Mouse (Mus musculus): ENCODE measurements around the gene Fam221b.

Gene Fam221b

GRCm38 (mm10) chr4:43668782-43669427 is at the start of gene Fam221b, which contains the start of gene Tmem8b:
Fam221b (minus strand) TSS chr4:43669145.
Tmem8b (plus strand) TSS chr4:43668971.
- DNase-seq: peak; percentile 95

- no peak for DNase-seq
These were observed 44.8 kb upstream of the Fam221b start for GRCm38 (mm10) chr4:43713652-43714219.

- DNase-seq: peak; percentile 85
These were observed 42.9 kb upstream of the Fam221b start for GRCm38 (mm10) chr4:43711821-43712220.

- no peak for DNase-seq
These were observed 40.9 kb upstream of the Fam221b start, which contains the start of gene Olfr71 for GRCm38 (mm10) chr4:43709869-43710268. Olfr71 (minus strand) TSS chr4:43710255.

- no peak for DNase-seq
These were observed 37.0 kb upstream of the Fam221b start for GRCm38 (mm10) chr4:43705991-43706390.

- peak; percentile 76 for DNase-seq
These were observed 34.9 kb upstream of the Fam221b start for GRCm38 (mm10) chr4:43703851-43704250.

GRCm38 (mm10) chr4:43703439-43703838 is 34.5 kb upstream of the Fam221b start:
- DNase-seq: no peak

GRCm38 (mm10) chr4:43700707-43701106 is 31.8 kb upstream of the Fam221b start, which contains the start of gene Olfr70:
Olfr70 (minus strand) TSS chr4:43700807.
- no peak for DNase-seq

GRCm38 (mm10) chr4:43696561-43696960 is 27.6 kb upstream of the Fam221b start:
- DNase-seq: no peak

GRCm38 (mm10) chr4:43695249-43695671 is 26.3 kb upstream of the Fam221b start:
- DNase-seq: peak; percentile 56

GRCm38 (mm10) chr4:43694439-43695248 is 25.7 kb upstream of the Fam221b start:
- no peak for DNase-seq

GRCm38 (mm10) chr4:43693806-43694241 is 24.9 kb upstream of the Fam221b start:
- no peak for DNase-seq

- DNase-seq: no peak
These were observed 22.1 kb upstream of the Fam221b start for GRCm38 (mm10) chr4:43691026-43691425.

- DNase-seq: no peak
These were observed 21.1 kb upstream of the Fam221b start for GRCm38 (mm10) chr4:43690021-43690420.

GRCm38 (mm10) chr4:43679416-43680043 is 10.6 kb upstream of the Fam221b start:
- peak; percentile 71 for DNase-seq

GRCm38 (mm10) chr4:43678541-43678940 is 9.6 kb upstream of the Fam221b start:
- no peak for DNase-seq

GRCm38 (mm10) chr4:43675608-43676007 is 6.7 kb upstream of the Fam221b start:
- no peak for DNase-seq

- no peak for DNase-seq
These were observed 6.0 kb upstream of the Fam221b start for GRCm38 (mm10) chr4:43674974-43675373.

GRCm38 (mm10) chr4:43673703-43674102 is 4.8 kb upstream of the Fam221b start:
- no peak for DNase-seq

- DNase-seq: peak; percentile 91
These were observed 3.1 kb upstream of the Fam221b start for GRCm38 (mm10) chr4:43672070-43672469.

GRCm38 (mm10) chr4:43669428-43669794 is 466 bp upstream of the Fam221b start:
- DNase-seq: no peak

GRCm38 (mm10) chr4:43666412-43666811 is 2.5 kb downstream of the Fam221b start:
- DNase-seq: peak; percentile 40

GRCm38 (mm10) chr4:43657146-43657545 is 11.8 kb downstream of the Fam221b start:
- DNase-seq: no peak
